Mouse (Mus musculus): ENCODE results near the gene Rad51ap2.
A peak's percentile ranks its signal among the peaks of the same experiment; 100 is the strongest.

Rad51ap2 gene

DNA sequence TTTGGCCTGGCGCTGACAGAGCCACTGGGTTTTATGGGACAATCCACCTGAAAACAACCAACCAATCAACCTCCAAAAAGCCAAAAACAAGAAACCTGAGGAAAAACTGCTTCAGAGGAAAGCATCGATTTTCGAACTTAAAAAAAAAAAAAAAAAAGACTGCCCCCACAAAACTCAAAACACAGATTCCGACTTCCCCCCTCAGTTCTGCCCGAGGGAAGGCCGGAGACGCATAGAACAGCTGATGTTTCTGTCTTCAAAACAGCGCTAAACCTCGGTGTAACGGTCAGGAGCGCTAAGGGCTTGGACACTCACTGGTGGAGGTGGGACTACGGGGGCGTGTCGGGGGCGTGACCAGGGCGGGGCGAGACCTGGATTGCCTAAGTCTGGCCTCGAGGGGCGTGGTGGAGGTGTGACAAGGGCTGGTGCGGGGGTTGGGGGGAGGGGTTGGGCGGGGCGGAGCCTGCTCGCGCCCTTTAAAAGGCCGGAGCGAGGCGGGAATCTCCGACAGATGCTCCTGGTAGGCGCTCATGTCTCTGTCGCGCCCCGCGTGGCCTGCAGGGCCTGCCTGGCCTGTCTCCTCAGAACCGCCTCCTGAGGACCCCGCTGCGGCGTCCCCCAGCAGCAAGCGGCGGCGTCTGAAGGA lies at the start of gene Rad51ap2:
Gene Rad51ap2, plus strand, starts transcription at position 531 of the 646 bp plus-strand sequence.
- peak; percentile 92 for DNase-seq

DNA sequence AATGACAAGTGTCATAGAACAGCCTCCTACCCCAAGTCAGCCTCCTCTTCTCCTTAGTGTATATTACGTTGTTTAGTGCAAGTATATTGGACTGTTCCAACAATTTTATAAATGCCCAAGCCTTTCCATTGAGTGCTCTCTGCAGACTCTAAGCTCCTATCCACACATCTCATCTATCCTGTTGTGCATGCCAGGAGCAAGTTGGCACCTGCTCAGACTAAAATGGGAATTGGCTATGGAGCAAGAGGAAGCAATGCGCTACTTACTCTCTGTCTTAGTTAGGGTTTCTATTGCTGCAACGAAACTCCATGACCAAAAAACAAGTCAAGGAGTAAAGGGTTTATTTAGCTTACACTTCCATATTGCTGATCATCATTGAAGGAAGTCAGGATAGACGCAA lies 48.2 kb upstream of the Rad51ap2 start:
- DNase-seq, result no peak

DNA sequence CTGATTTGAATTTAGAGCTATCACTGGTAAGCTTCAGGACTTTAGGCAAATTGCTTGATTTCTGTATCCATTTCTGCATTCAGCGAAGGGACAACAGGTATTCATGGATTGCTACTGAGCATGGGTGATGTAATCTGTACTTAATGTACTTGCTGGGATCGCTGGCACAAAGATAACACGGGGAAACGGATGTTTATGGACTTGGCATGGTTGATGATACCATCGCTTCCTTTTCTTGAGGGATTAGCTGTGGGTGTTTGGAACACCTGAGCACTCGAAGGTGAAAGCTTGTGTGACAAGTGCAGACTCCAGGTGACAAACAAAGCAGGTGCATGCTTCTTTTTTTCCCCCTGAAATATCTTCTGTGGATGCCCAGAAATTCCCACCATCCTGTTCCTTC lies 37.8 kb upstream of the Rad51ap2 start:
- no peak for DNase-seq

DNA sequence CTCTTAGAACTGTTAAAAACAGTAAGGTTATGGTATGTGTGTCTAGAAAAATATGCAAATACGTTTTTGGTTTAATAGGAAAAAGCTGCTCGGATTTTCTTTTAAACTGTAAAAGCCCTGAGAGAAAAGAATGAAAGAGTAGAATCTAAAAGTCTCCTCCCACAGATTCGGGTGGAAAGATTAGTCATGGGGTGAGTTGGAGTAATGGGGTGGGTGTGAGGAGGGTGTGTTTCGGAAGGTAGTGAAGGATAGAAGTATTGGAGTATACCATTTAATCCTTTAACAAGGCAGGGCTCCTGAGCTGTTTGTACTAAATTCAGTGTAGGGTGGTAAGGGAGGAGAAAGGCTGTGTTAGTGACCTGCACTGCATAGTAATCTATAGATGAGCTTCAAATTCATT lies 28.5 kb upstream of the Rad51ap2 start:
- DNase-seq, result no peak

DNA sequence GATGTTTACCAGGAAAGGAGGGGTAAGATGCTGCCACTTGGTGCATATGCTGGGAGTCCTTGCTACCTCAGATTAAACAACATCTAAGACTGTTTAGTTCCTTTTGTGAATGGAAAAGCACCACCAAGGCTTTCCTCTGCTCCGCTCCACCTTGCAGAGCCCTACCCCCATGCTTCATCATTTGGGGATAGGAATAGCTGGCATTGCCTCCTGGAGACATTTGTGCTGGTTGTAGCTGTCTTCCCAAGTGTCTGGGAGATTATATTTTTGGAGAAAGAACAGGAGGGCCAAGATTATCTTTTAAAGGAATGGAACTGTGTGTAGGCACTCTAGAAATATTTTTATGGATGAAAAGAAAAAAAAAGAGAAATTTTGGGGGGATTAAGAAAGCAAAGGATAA lies 22.8 kb upstream of the Rad51ap2 start:
- no peak for DNase-seq

DNA sequence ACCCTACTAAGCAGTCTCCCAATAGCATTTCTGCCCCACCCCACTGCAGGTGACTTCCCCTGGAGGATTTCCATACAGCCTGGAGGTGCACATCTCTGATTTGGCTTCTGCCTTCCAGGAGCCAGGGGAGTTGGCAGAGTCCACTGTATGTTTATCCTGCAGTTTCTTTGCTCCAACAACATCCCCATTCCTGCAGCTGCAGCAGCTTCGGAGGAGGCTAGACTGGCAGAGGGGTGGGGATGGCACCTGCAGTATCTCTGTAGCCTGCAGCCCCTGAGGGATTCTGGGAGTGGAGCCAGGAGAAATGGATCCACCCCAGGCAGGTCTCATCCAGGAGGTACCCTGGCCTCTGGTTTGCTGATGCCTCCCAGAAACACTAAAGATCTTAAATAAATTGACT lies 22.2 kb upstream of the Rad51ap2 start:
- DNase-seq, result no peak

DNA sequence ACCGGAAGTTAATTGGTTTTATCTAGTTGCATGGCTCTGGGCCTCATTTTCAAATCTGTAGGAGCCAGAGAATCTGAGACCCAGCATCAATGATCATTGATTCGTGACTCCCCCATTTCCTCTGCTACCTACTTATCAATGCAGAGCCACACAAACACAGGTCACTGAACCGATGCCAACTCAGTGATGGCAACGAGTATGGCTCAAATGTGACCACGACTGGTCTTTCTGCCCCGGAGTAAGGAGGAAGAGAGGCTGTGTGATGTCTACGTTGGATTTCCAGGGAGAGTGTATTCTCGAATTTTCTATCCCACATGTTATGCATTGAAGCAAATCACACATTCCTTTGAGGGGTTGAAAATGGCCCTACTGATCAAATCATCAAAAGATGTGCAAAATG lies 21.4 kb upstream of the Rad51ap2 start:
- DNase-seq, result no peak

DNA sequence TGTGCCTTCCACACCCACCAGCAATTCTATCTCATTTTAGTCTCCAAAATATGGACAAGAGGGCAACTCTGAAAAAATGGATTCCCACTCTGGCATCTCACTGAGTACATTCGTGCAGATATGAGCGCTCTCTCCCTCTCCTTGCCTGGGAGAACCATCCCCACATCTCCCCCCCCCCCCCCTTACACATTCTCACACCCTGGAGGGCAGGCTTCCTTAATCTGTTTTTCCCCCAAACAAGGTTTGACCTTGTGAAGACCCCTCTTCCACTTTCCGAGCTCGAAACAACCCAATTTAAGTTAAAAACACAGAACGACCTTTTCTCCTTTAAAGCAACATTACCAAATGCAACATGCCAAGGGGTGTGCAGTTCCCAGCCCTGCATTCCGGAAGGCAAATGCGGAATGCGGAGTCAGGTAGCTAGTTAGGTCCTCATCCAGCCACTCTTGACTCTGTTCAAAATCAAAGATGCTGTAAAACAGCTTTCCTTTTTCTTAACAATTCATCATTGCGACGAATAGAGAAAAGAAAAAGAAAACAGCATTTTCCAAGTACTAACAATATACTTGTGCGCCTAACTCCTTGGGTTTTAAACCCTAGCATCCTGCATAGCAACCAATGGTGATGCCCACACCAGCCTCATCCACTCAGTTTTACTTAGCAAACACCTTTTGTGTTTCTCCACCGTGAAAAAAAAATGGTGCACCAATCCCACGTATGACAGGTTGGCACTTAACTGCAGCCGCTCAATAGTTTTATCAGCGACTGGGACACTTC lies 20.4 kb upstream of the Rad51ap2 start:
- DNase-seq, result no peak

DNA sequence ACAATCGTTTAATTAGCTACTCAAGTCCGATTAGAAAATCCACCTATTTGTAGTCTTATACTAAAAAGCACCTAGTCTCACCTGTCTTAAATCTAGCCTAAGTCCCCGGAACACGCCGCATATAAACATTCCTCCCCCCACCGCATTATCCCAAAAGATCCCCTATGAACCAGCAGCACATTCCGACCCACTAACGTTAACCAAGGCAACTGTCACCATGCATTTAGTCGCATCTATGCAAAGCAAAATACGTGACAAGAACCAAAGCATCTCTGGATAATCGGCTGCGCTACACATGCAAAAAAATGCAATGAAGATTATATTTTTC lies 19.9 kb upstream of the Rad51ap2 start:
- DNase-seq, result no peak

DNA sequence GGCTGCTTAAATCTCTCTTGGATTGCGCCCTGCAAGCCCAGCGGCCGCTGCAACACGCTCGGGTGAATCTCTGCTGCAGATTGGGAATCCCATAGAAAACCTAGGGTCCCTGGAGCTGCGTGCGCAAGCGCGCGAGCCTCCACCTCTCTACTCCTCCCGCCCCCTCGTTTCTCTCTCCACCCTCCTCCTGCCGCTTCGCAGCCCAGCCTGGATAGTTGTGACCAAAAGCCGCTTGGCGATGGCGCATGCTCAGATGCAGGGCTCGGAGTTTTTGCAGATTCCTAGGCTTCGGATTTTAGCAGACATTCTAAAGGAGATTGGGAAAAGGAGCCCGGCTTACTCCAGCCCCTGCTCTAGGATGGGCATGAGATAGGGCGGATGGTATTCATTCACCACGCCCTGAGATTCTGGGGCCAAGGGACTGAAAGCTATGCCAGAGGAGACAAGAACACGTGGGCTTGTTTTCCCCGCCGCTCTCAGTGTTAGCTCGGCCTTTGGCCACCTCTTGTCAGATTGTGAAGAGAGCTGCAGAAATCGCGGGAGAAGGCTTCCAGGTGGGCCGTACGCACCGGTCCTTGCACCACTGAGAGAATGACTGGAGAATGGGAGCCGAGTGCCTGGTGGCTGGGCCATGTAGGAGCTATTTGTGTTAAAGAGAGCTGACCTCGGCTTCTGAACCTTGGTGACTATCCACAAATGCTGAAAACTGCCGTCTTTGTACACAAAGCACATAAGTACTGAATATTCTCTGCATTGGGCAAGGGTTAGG lies 19.2 kb upstream of the Rad51ap2 start, which contains the start of gene Vsnl1:
Gene Vsnl1, minus strand, starts transcription at position 117 of the 769 bp plus-strand sequence.
- peak; percentile 79 for DNase-seq

DNA sequence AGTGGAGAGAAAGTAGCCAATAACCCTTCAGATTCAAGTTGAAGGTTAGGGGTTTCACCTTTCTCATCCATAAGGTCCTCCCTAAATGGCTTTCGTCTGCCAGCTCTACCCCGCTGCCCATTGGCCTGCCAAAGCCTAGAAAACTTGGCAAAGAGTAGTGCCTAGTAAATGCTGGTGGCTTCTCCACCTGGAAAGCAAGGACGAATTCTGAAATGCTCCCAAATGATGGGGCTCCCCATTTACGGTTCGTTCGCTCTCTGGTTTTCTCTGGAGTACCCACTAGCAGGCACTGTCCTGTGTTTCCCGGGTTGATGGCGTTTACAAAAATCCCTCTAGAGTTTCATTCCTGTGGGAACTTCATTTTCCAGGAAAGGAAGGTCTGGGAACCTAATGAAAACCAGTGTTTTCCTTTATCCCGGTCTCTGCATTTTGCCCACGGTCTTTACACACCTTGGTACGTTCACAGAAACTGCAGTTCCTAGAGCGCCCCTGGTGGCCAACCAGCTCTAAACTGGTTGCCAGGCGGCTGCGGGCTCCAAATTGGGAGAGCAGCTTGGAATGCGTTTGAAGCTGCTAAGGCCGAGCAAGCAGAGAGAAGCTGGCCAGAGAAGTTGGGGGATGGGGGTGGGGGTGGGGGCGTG lies 18.5 kb upstream of the Rad51ap2 start:
- peak; percentile 84 for DNase-seq

DNA sequence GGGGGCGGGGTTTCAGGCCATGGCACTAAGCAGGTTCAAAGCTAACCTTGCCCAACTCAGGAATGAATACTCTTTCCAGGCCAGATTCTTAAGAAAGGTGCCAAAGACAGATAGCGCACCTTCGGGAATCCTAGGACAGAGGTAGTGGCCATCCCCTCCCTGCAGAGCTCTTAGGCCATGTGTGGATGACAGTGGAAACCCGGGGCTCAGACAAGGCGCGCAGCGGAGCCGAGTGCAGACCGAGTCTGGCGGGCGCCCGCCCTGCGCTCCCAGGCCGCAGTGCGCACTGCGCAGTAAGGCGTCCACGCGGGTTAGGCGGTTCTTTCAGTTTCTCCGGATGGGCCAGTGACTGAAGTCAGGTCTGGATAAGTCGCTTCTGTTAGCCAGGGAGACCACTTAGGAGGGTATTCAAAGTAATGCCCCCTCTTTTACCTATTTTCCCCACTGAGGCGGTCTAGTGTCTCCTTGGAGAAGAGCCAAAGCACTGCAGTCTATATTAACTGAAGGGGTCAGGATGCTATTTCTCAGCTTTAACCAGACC lies 17.9 kb upstream of the Rad51ap2 start:
- peak; percentile 11 for DNase-seq

DNA sequence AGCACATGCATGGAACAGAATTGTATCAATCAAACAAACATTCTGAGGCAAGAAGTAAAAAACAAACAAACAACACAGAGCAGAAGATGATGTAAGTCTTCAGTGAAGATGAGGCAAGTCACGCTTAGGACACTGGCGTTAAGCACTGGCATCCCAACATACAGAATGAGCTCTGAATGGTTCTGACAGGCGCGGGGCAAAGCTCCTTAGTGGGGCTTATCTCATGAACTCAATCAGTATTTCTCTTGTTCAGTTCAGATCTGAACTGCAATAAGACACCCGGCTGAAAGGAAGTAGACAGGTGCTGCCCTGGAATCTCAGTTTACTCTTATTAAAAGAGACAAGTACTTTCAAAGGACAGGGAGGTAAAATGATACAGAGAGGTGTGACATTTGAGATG lies 1.7 kb upstream of the Rad51ap2 start:
- no peak for DNase-seq

DNA sequence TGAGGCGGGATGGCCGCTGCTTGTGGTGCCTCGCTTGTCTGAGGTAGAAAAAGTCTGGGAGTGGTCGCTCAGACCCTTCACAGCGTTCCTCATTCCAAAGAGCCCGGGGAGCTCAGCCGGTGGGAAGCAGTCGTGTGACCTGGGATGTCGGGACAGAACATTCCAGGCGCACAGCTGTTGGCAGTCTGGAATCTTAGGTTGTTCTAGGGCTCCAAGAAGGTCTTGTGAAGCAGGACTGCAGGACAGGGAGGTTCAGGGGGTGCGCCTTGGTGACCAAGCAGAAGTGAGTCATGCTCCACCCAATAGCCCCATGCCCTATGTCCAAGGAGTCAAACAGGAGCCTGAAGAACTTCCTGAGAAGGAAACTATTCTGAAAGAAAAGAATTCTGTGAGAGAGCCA lies 334 bp downstream of the Rad51ap2 start:
- no peak for DNase-seq

DNA sequence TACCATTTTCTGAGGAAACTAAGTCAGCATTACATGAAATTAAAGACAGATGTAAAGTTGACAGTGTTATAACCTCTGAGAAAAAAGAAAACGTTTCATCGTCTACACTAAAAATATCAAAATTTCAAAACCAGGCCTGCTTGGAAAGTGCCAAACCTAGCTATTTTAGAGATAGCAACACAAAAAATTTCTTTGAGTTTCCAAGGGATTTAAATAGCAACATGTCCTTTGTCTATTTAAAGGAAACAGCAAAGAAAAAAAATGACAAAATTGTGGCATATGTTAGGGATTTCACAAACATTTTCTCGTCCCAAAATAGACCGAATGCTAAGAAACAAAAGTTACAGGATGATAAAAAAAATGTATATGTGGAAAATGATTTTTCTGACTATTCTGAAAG lies 753 bp downstream of the Rad51ap2 start:
- DNase-seq, result no peak
